Mouse (Mus musculus): ENCODE measurements around the gene Gm13693.
"Not testable (repeated sequence)": the region's sequence is repeated elsewhere in the genome, so short reads cannot be mapped to it uniquely, and the experiment has no call there.

Gm13693 gene

DNA sequence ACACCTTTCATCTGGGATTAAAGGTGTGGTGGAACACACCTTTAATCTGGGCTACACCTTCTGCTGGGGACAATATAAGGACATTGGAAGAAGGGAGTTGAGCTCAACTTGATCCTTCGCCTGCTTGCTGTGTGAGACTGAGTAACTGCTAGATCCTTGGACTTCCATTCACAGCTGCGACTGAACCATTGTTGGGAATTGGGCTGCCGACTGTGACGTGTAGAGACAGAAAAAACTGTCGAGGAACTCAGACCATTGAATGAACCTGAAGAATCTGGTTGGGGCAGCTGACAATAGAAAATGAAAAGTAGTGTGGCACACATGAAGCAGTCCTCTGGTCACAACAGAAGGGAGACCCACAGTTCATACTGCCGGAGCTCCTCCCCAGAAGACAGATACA lies at the start of gene Gm13693:
TSS of gene Gm13693 (plus strand) at position 301 of the 400 bp plus-strand sequence.
- DNase-seq (ENCODE audit: low read depth), result not testable (repeated sequence)

DNA sequence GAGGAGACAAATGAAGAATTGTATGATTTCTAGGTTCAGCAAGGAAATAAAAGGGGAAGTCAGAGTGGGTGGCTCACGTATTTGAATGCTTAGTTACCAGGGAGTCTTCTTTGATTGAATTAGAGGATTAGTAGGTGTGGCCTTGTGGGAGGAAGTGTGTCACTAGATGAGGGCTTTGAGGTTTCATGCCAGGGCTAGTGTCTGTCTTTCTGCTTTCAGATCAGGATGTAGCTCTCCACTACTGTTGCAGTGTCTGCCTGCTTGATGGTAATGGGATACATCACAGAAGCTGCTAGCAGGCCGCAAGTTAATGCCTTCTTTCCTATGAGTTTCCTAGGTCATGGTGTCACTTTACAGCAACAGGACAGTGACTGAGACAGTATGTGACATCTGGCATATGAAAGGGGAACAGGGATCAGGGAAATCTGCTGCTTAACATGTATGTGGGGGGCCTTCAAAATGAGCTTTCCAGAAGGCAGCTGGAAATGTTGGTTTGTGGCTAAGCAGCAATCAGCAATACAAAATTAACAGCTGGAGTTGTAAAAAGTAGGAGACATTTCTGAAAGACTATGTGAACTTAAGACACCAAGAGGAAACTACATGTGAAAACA lies 31.7 kb upstream of the Gm13693 start:
- no peak for DNase-seq (ENCODE audit: low read depth)

GRCm38 (mm10) chr2:83940931-83941361 lies 20.4 kb upstream of the Gm13693 start, which contains the start of gene Zswim2:
Gene Zswim2, minus strand, starts transcription at chr2:83941228.
- DNase-seq (ENCODE audit: low read depth), result peak; percentile 26

- no peak for DNase-seq (ENCODE audit: low read depth)
These were observed 19.9 kb upstream of the Gm13693 start for GRCm38 (mm10) chr2:83941378-83941777.

DNA sequence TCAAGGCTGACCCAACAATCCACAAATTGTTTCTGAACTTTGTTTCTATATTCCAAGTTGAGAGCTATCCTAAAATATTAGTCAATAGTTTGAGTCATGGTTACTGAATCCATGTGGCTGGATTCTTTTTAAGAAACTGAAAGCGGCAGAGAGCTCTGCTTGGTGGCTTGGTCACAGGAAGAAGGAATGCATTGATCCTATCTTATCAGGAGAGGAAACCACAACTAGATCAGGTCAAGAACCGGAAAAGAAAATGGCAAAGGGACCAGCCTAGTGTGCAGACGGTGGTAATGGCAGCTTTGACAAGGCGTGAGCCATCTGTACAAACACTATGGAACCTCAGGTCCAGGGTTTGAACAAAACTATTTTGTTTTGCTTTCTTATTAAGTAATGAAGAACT lies 19.5 kb upstream of the Gm13693 start:
- DNase-seq (ENCODE audit: low read depth), result no peak

DNA sequence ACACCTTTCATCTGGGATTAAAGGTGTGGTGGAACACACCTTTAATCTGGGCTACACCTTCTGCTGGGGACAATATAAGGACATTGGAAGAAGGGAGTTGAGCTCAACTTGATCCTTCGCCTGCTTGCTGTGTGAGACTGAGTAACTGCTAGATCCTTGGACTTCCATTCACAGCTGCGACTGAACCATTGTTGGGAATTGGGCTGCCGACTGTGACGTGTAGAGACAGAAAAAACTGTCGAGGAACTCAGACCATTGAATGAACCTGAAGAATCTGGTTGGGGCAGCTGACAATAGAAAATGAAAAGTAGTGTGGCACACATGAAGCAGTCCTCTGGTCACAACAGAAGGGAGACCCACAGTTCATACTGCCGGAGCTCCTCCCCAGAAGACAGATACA lies 5.9 kb upstream of the Gm13693 start, which contains the start of gene Gm13698:
TSS of gene Gm13698 (plus strand) at position 301 of the 400 bp plus-strand sequence.
- DNase-seq (ENCODE audit: low read depth), result not testable (repeated sequence)

DNA sequence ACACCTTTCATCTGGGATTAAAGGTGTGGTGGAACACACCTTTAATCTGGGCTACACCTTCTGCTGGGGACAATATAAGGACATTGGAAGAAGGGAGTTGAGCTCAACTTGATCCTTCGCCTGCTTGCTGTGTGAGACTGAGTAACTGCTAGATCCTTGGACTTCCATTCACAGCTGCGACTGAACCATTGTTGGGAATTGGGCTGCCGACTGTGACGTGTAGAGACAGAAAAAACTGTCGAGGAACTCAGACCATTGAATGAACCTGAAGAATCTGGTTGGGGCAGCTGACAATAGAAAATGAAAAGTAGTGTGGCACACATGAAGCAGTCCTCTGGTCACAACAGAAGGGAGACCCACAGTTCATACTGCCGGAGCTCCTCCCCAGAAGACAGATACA lies 5.7 kb downstream of the Gm13693 start, which contains the start of gene Gm13695:
TSS of gene Gm13695 (plus strand) at position 301 of the 400 bp plus-strand sequence.
- not testable (repeated sequence) for DNase-seq (ENCODE audit: low read depth)

- DNase-seq (ENCODE audit: low read depth), result not testable (repeated sequence)
These were observed 11.5 kb downstream of the Gm13693 start, which contains the start of gene Gm13696 for GRCm38 (mm10) chr2:83972823-83973222. Gene Gm13696, plus strand, starts transcription at chr2:83973123.

GRCm38 (mm10) chr2:83978633-83979032 lies 17.3 kb downstream of the Gm13693 start, which contains the start of gene Gm13694:
Gene Gm13694, plus strand, starts transcription at chr2:83978933.
- not testable (repeated sequence) for DNase-seq (ENCODE audit: low read depth)

- not testable (repeated sequence) for DNase-seq (ENCODE audit: low read depth)
These were observed 23.1 kb downstream of the Gm13693 start, which contains the start of gene Gm13697 for GRCm38 (mm10) chr2:83984443-83984842. Gene Gm13697, plus strand, starts transcription at chr2:83984743.

DNA sequence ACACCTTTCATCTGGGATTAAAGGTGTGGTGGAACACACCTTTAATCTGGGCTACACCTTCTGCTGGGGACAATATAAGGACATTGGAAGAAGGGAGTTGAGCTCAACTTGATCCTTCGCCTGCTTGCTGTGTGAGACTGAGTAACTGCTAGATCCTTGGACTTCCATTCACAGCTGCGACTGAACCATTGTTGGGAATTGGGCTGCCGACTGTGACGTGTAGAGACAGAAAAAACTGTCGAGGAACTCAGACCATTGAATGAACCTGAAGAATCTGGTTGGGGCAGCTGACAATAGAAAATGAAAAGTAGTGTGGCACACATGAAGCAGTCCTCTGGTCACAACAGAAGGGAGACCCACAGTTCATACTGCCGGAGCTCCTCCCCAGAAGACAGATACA lies 28.9 kb downstream of the Gm13693 start, which contains the start of gene Gm13691:
TSS of gene Gm13691 (plus strand) at position 301 of the 400 bp plus-strand sequence.
- not testable (repeated sequence) for DNase-seq (ENCODE audit: low read depth)

DNA sequence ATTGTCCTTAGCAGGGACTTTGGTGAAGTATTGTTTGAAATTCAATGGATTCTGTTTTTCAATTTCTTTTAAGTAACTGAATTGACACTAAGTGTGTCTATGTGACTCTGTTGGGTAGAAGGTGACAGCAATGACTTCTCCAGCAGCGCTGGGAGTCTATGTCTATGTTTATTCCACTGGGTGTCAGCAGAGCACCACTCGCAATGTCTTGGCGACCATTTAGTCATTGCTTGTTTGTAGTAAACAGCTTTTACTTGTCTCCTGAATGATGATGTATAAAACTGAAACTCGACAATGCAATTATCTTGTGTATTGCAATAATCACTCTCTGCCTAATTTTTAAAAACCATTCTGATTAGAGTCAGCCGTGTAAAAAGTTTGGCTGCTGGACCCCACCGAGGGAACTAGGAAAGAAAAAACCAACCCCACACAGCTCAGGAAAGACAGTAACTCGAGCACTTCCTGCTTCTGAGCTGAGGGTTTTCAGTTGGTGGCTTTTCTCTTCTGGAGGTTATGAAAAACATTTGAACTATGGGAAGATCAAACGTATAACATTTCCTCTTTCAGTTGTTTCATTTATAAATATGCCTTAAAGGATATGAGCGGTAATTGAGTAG lies 32.4 kb downstream of the Gm13693 start:
- DNase-seq (ENCODE audit: low read depth), result not testable (repeated sequence)

DNA sequence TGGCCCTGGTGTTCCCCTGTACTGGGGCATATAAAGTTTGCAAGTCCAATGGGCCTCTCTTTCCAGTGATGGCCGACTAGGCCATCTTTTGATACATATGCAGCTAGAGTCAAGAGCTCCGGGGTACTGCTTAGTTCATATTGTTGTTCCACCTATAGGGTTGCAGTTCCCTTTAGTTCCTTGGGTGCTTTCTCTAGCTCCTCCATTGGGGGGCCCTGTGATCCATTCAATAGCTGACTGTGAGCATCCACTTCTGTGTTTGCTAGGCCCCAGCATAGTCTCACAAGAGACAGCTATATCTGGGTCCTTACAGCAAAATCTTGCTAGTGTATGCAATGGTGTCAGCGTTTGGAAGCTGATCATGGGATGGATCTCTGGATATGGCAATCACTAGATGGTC lies 33.2 kb downstream of the Gm13693 start:
- not testable (repeated sequence) for DNase-seq (ENCODE audit: low read depth)

DNA sequence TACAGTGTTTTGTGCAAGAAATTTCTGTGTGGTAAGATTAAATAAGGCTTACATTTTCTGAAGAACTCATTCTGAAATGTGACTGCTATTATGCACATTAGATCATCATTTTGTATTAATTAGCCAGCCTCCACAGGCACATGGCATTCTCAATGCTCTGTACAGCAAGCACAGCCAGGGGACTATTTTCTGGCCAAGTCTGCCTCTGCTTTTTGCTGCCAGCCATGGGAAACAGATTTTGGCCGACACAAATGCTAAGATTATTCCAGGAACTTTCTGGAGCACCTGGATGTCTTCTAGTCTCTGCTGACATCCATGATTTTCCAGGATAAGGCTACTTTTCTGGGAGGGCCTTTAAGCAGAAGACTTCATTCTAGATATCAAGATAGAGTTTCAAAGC lies 47.6 kb downstream of the Gm13693 start:
- DNase-seq (ENCODE audit: low read depth), result no peak

DNA sequence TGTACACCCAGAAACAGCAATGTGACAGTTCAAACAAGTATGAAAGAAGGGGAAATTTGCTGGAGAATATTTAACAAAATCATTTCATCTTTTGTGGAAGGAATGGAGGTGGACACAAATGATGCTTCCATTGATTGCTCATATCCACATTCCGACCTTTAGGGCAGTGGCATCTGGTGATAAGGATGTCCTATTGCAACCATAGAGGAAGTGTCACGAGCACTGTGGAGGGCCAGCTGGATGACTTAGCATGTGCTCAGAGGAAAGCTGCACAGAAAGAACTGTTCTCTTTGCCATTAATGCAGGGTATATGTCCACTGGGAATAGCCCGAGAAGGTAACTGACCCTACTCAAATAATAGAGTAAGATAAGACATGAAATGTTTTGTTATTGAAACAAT lies 48.5 kb downstream of the Gm13693 start:
- no peak for DNase-seq (ENCODE audit: low read depth)

Measured in fibroblast of lung, adult 2 months (primary cell).